Mouse (Mus musculus): ENCODE data around the gene Fip1l1.

DNA sequence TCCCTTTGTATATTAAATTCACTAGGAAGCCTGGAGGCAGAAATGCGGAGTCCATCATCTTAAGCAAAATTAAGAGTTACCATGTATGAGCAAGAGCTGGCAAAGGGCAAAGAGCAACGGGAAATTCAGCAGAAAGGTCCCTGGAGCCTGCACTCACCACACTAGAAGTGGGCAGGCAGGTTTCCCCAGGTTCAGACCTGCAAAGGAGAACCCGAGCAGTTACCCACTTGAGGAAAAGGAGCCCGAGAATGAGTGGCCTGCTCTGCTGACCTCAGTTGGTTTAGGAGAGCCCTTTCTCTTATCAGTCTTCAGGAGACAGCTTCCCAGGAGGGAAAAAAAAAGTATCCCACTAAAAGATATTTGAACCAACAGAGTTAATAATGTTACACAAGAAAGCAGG lies 68.1 kb downstream of the Fip1l1 start:
- TF ChIP-seq CTCF (IDR thresholded peaks at IDR 0.05; ENCODE audit: low read depth, low read length) = no peak
- no peak for TF ChIP-seq POLR2A (IDR thresholded peaks at IDR 0.05; ENCODE audit: borderline replicate concordance, low read depth, low read length)

Measured in bone marrow macrophage, adult 2 months (primary cell).